Mouse (Mus musculus) right cerebral cortex, adult 18-20 months (tissue): Measurements from ENCODE around the gene Tmem150c.
A peak's percentile ranks its signal among the peaks of the same experiment; 100 is the strongest.

Experiments used
- DNase-seq: peaks from one replicate; pipeline ENCODE4 v3.0.0; 2022; ENCODE audit warnings: mixed read lengths

The Tmem150c gene

GRCm38 (mm10) chr5:100166591-100167491 lies 7.2 kb upstream of the Tmem150c start:
- DNase-seq = peak; percentile 35

DNA sequence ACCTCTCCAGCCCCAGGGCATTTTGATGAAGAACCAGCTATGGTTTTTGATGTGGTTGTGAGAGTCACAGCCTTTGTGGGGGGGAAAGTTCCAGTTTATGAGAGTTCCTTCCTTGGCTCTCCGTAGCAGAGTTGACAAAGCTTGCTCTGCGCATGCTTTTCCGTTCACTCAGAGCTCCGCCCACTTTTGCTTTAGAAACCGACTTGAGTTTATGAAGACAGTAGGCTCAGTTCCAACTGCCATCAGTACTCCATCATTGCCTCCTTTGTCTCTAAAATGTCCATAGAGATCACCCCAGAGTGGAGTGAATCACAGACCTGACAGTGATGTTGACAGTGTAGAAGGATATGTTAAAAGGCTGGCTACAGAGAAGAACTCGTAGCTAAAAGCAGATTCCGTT lies 3.8 kb upstream of the Tmem150c start:
- DNase-seq = no peak

GRCm38 (mm10) chr5:100162857-100163256 lies 3.2 kb upstream of the Tmem150c start:
- DNase-seq = no peak

- no peak for DNase-seq
Measured at GRCm38 (mm10) chr5:100162053-100162452, 2.4 kb upstream of the Tmem150c start.

- DNase-seq = peak; percentile 26
Measured at GRCm38 (mm10) chr5:100158791-100159637, 594 bp downstream of the Tmem150c start.

DNA sequence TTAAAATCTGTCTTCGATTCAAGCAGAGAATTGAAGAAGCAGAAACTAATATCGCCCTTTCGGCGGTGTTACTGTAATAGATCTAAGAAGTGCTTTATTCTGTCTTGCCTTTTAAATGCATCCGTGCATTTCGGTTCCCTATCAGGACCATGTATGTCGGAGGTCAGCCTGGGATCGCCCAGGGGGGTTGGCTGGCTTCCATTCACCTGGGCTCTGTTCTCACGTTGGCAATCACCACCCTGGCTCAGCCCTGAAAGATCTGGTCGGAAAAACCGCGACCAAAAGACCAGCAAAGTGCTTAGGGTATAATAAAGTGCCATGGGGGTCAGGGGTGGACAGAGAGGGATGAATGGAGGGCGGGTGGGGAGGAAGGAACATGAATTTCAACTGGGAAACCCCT lies 1.3 kb downstream of the Tmem150c start:
- no peak for DNase-seq

GRCm38 (mm10) chr5:100155646-100156045 lies 4.0 kb downstream of the Tmem150c start:
- no peak for DNase-seq

GRCm38 (mm10) chr5:100149967-100150366 lies 9.6 kb downstream of the Tmem150c start:
- no peak for DNase-seq

DNA sequence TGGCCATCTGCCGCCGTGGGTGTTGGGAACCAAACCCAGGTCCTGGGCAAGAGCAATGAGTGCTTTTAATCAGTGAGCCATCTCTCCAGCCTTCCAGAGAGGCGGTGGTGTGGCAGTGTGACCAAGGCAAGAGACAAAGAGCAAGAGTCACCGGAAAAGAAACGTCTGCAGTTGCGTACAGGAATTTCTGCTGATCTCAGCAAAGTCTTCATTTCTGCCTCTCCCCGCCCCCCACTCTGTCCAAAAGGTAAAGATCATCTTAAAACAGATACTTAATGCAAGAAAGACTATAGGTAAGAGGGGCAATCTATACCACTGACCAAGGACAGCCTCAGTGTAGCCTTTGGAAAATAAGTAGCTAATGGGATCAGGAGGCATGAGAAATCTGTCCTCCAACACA lies 14.8 kb downstream of the Tmem150c start:
- no peak for DNase-seq

DNA sequence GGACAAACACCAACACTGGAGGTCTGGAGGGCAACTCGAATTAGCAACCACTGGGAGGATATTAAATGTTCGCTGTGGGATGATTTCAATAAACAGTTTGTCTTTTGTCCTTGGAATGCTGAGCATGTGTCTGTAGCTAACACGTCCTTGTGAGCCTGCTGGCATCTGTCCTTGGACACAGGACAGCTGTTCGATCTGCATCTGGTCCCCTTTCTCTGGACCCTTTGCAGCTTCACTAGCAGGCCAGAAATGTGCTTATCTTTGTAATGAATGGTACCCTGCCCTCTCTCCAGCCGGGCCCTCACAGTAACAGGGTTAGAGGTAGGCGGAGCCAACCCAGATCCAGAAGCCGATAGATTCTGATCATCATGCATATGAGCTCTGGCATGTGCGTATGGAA lies 32.3 kb downstream of the Tmem150c start:
- DNase-seq = no peak

DNA sequence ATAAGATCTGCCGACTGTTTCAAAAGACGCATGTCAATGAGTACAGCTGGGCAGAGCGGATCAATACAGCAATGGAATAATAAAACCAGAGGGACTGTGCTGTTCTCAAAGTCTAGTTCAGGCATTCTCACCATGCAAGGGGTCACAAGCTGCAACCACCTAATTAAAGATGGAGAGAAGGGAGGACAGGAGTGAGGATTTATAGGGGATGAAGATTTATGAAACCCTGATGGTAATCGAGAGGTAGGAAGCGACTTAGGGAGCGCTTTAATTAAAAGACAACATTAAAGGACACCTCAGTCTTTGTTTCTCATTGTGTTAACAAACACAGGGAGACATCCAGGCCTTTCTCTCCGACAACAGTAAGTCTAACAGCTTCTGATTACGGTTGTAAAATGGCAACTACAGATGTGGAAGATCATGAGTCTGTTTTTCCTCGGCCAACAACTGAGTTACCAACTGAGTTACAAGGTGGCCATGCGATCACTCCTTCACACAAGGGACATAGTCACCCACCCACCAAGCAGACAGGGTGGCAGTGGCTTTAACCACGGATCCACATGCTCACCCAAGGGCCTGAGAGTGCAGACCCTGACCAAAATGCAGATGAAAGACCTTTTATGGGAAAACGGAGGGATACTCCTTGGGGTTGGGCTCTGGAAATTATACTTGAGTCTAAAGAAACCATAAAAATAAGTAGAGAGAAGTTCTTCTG lies 34.0 kb downstream of the Tmem150c start:
- DNase-seq = no peak

DNA sequence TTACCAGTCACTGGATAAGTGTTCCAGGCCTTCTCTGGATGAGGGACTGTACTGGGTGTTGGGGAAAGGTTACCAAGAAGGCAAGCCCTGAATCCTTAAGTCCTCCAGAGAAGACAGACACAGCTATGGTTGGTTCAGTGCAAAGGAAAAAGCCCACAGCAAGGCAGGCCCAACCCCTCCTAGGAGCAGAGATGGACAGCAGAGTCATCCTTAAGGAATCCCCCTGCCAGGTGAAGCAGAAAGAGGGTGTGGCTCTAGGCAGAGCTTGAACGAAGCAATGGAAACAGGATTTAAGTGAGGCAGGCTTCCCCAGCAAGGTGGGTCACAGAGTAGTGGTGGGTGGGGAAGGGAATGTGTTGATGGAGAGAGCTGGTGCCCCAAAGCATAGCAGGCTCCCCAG lies 35.1 kb downstream of the Tmem150c start:
- no peak for DNase-seq

GRCm38 (mm10) chr5:100123283-100123682 lies 36.3 kb downstream of the Tmem150c start:
- no peak for DNase-seq

DNA sequence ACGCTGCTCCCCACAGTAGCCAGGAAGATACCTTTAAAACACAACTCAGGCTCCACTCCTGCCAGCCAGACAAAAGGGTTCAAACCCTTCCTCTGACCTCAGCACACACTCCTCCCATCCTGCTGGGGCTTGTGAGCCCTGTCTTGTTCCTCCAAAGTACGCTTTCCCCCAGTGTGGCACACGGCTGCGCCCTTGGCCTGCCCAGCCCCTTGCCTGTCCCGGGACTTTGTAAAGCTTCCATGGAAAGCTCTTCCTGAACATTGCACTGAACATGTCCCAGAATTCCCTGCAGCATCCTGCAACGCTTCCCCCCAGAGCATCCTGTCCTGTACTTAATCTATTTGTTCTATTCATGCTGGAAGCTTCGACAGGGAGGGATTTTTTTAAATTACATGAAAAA lies 38.4 kb downstream of the Tmem150c start:
- no peak for DNase-seq

- no peak for DNase-seq
Measured at GRCm38 (mm10) chr5:100120711-100121141, 38.9 kb downstream of the Tmem150c start.

DNA sequence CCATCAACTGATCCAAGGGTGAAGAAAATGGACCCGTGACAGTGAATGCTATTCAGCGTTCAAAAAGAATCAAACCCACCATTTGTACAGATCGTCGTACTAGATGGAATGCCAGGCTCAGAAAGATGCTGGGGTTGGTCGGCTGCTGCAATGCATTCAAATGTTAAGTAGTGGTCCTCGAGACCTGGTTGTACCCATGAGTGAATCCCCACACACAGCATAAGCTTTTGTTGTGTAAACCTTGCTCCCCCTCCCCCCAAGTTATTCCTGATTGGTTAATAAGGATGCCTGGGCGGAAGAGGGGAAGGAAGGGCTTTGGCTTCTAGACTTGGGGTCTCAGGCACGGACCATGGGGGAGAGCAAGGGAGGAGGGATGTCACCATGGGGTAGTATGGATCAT lies 40.3 kb downstream of the Tmem150c start:
- DNase-seq = no peak

- DNase-seq = no peak
Measured at GRCm38 (mm10) chr5:100113403-100113802, 46.2 kb downstream of the Tmem150c start.

DNA sequence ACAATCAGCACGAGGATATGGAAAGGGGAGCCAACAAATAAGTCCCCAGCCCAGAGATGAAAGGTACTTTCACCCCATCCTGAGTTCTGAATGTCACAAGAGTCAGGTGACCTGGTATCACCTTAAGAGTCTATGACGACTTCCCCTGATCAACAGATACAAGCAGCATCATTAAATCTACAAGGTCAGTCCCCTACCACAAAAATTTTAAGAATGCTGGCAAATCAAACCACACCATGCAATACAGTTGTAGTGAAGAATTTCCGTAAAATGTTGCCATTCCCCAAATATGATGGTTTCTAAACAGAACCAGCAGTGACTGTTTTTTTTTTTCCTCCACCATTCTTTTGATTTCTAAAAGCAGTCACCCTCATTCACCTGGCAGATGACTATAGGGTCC lies 49.0 kb downstream of the Tmem150c start:
- no peak for DNase-seq

DNA sequence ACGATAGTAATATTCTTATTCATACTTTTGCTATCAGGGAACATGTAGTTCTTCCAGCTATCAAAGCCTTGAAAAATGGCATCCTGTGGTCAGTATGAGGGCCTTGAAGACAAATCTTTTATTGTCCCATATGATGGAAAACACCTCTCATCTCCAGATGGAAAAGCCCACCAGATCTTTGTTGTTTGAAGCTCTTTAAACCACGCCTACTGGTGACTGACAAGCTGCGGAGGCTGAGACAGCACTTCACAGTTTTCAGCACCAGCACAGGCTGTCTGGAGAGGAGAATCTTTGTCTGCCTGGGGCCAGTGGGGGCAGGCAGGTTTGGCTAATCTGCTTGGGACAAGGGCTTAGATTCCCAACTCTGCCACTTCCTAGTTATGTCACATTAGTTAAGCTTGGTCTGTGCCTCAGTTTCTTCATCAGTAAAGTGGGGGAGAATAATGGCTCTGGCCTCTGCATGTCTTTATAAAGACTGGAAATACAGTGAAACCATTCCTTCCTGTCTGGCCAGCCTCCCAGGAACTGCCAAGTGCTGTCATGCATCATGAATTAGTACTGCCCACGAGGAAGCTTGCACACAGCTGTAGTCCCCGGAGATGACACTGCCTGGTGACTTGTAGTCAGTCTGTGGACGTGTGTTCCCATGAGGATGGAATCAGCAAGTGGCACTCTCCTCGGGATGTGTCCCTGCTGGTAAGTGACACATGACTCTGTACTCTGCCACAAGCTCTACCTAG lies 49.9 kb downstream of the Tmem150c start:
- DNase-seq = peak; percentile 30

DNA sequence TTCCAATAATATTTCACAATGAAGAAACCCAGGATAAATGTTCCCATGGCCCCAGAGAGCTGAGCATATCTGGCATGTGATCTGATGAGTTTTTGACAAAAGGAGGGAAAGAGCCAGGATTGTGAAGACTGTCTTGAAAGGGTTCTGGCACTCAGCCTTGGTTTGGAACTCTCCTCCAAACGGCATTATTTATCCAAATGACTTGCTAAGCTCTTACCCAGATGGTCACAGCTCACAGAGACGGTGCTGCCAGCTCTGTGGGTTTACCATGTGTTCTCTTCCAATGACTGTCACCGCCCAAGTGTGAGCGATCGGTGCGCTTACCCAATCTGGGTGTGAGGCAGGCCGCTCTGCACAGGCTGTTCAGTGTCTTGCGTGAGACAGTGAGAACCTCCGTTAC lies 50.7 kb downstream of the Tmem150c start:
- DNase-seq = peak; percentile 80

DNA sequence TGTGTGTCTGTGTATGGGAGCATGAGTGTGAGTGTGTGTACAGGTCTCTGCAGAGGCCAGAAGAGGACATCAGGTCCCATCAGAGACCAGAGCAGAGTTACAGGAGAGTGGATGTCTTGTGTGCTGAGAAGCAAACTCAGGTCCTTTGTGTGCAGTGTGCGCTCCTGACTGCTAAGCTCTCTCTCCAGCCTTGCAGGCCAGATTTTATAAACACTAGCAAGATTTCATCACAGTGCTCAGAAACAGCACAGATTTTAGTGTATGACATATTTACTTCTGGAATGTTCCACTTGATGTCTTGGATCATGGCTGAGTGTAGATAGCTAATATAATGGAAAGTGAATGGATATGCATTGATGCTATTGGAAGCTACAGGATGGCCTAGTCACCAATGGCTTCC lies 57.2 kb downstream of the Tmem150c start:
- DNase-seq = no peak

DNA sequence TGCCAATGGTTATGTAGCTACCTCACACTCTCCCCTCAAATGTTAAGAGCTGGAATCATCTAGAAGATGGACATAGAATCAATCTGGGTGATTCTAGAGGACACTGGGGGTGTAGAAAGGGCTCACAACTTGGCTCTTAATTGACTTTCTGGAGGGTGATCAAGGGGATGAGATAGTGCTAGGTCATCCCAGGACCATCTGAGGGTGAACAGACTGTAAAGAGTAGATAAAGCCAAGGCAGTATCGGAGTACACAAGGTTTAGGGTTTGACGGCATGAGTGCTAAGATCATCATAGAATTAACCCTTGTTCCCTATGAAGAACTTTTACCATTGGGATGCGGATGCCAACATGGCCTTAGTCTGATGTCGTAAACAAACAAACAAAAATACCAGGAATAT lies 61.6 kb downstream of the Tmem150c start:
- DNase-seq = no peak
